Mouse (Mus musculus) cerebellum, postnatal 36 days (tissue): ENCODE measurements around the gene Ppp1r13b.

ENCODE experiments used
- DNase-seq, 2 experiments: peaks; one replicate each; pipeline ENCODE4 v3.0.0; 2021 to 2022; ENCODE audit warnings: mixed read lengths in 2 of 2

Gene Ppp1r13b

DNA sequence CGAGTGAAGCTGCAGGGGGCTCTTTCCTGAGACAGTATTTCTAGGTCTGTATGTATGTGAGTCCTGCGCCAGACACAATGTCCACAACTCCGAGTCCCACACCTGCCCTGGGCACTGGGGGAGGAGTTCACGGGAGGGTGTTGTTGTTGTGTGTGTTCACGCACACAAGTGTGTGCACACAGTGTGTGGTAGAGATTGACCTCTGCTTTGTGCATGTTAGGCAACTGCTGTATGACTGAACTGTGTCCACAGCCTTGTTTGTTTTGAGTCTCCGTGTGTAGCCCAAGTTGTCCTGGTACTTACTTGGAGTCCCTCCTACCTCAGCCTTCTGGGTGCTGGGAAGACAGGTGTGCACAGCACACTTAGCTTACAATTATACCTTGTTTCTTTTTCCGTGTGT is 117.3 kb downstream of the Ppp1r13b start:
- DNase-seq: no peak

- no peak for DNase-seq
Measured at GRCm38 (mm10) chr12:111790090-111790489, 117.8 kb downstream of the Ppp1r13b start.

DNA sequence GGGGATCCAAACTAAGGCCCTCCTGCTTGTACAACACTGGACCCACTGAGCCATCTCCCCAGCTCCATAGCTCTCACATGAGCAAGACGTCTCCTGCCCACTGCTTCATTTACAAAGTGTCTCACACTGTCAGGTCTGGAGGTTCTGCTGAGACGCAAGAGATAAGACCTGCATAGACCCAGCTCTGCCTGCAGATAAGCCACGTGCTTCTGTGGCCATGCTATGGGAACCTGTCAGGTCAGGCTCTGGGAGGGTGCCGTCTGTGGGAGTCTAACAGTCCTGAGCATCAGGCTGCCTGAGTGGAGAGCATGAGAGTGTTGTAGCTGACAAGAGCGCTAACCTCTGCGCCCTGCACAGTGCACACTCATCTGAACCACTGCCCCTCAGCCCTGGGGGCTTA is 120.9 kb downstream of the Ppp1r13b start:
- no peak for DNase-seq

DNA sequence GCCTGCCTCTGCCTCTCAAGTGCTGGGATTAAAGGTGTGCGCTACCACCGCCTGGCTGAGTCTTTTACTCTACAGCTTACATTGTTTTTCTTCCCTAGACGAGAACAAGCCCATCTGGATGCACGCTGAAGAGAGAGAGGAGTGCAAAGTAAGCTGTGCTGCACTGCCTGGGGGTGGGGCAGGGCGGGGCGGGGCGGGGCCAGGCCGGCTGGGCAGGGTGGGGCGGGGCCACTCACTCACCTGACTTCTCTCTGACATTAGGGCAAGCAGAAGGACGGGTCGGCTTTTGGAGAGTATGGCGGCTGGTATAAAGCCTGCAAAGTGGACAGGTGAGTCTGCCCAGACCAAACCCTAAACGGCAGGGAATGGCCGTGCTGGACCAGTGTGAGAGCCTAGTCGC is 122.7 kb downstream of the Ppp1r13b start:
- no peak for DNase-seq

GRCm38 (mm10) chr12:111779544-111779943 is 128.4 kb downstream of the Ppp1r13b start:
- DNase-seq: no peak
